Mouse (Mus musculus) megakaryocyte, embryonic 14.5 days (primary cell): Measurements from ENCODE around the gene Ces1h. TPM values are rescaled to one million over a fixed set of nuclear protein-coding genes. Genes with fewer than 3 reads are reported as not detected.

ENCODE experiments used
- H3K27me3 ChIP-seq: replicated peaks from 2 replicates; pipeline ENCODE3; 2012; ENCODE audit warnings: inconsistent platforms
- H3K36me3 ChIP-seq: replicated peaks from 2 replicates; pipeline ENCODE3; 2012; ENCODE audit warnings: low read length, inconsistent platforms, mixed read lengths
- H3K4me1 ChIP-seq: 2 replicates; pipeline ENCODE4 v1.6.1; 2012; ENCODE audit warnings: inconsistent platforms
- H3K4me3 ChIP-seq: replicated peaks from 2 replicates; pipeline ENCODE3; 2012; ENCODE audit warnings: moderate library complexity, mild to moderate bottlenecking, inconsistent platforms
- H3K9me3 ChIP-seq: 2 replicates; pipeline ENCODE4 v1.6.1; 2012; ENCODE audit warnings: inconsistent platforms
- FLI1 ChIP-seq: IDR thresholded peaks from 2 replicates; pipeline ENCODE4 v1.6.1; 2012; ENCODE audit warnings: low read length, inconsistent platforms, mixed read lengths
- GATA1 ChIP-seq: IDR thresholded peaks from 3 replicates; pipeline ENCODE4 v1.6.1; 2012; ENCODE audit warnings: mixed read lengths, low read length, inconsistent platforms, borderline replicate concordance
- polyA plus RNA-seq: library from polyadenylated mRNA; stranded (reverse); fragments of >175 nt; gene quantifications from 2 replicates; pipeline ENCODE4 v1.2.3, GENCODE M21; 2012; ENCODE audit warnings: low replicate concordance; ENCODE audit not compliant: insufficient read depth

Ces1h gene
- polyA plus RNA-seq, 1 experiment = not detected

DNA sequence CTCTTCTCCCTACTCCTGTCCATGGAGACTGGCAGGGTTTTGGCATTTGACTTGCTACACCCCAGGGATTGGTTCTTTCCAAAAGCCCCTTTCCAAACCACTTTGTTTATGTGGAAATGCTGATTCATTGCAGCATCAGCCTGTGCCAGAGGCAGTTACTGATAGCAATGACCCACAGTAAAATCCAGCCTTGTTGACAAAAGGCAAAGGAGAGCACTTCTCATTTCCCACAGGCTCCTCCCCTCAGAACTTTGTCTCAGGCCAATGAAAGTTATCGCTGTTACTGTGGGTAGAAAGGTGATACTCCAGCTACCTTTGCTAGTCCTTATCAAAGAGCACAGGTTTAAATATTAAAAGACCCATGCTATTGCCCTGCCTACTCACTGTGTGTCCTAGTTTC is 46.8 kb downstream of the Ces1h start:
- Histone ChIP-seq H3K4me3 (no peak overlapping the region), H3K27me3 (no peaks in the 10 kb centered on the region), H3K9me3 (peaks cover 31% of the 10 kb centered on the region), H3K4me1 (no peaks in the 10 kb centered on the region), H3K36me3 (no peaks in the 10 kb centered on the region)
- TF ChIP-seq GATA1 (no peak), FLI1 (no peak)

DNA sequence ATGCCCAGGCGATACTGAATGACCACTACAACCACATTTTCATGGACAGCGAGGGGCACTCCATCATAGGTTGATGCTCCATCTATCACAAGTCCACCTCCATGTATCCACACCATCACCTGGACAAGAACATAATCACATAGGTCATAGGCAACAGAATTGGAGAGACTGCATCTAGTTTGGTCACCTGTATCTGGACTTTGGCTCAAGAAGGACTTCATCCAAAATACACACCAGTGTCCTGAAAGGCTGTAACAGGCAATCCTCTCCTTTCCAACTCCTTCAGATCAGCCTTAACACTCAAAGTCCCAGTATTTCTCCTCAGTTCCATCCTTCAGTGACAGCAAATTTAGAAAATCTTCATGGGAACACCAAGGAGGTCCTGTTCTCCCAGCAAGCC is 48.4 kb downstream of the Ces1h start:
- H3K36me3 ChIP-seq = no peaks in the 10 kb centered on the region
- TF ChIP-seq FLI1 (no peak), GATA1 (no peak)
- no peak overlapping the region for H3K4me3 ChIP-seq
- peaks cover 32% of the 10 kb centered on the region for H3K9me3 ChIP-seq
- H3K27me3 ChIP-seq = no peaks in the 10 kb centered on the region
- no peaks in the 10 kb centered on the region for H3K4me1 ChIP-seq

- TF ChIP-seq FLI1 (no peak), GATA1 (no peak)
Measured at GRCm38 (mm10) chr8:93325123-93325522, 54.4 kb downstream of the Ces1h start.

GRCm38 (mm10) chr8:93317031-93317430 is 62.5 kb downstream of the Ces1h start:
- peaks cover 17% of the 10 kb centered on the region; the same call in 1 of the 2 replicates for H3K9me3 ChIP-seq
- no peaks in the 10 kb centered on the region for H3K27me3 ChIP-seq
- H3K36me3 ChIP-seq = no peaks in the 10 kb centered on the region
- TF ChIP-seq GATA1 (no peak), FLI1 (no peak)
- no peak overlapping the region for H3K4me3 ChIP-seq
- no peaks in the 10 kb centered on the region for H3K4me1 ChIP-seq

More at GRCm38 (mm10) chr8:93325123-93325522, 54.4 kb downstream of the Ces1h start:
- Histone ChIP-seq H3K36me3 (no peaks in the 10 kb centered on the region), H3K4me1 (no peaks in the 10 kb centered on the region), H3K27me3 (no peaks in the 10 kb centered on the region), H3K4me3 (no peak overlapping the region), H3K9me3 (peaks cover 27% of the 10 kb centered on the region)

- H3K36me3 ChIP-seq = no peaks in the 10 kb centered on the region
Measured at GRCm38 (mm10) chr8:93315557-93315956, 64.0 kb downstream of the Ces1h start.

More at GRCm38 (mm10) chr8:93315557-93315956, 64.0 kb downstream of the Ces1h start:
- H3K4me3 ChIP-seq = no peak overlapping the region
- TF ChIP-seq GATA1 (no peak), FLI1 (no peak)
- H3K27me3 ChIP-seq = no peaks in the 10 kb centered on the region
- H3K4me1 ChIP-seq = no peaks in the 10 kb centered on the region
- peaks cover 17% of the 10 kb centered on the region; the same call in 1 of the 2 replicates for H3K9me3 ChIP-seq

Other genes starting within 250 kb of the Ces1h start
- not detected in 2 replicates for gene Ces1c, start 248.4 kb downstream of the Ces1h start, polyA plus RNA-seq
- not detected in 2 replicates for gene Ces1d, start 181.9 kb downstream of the Ces1h start, polyA plus RNA-seq
- not detected in 2 replicates for gene Ces1e, start 150.1 kb downstream of the Ces1h start, polyA plus RNA-seq
- gene Ces1f, start 100.0 kb downstream of the Ces1h start, polyA plus RNA-seq = not detected in 2 replicates
- not detected in 2 replicates for gene Ces1g, start 42.4 kb downstream of the Ces1h start, polyA plus RNA-seq
- gene Ces5a, start 156.1 kb upstream of the Ces1h start, polyA plus RNA-seq = not detected in 2 replicates